Mouse (Mus musculus): ENCODE measurements around the gene Fstl1.

Fstl1 gene

GRCm38 (mm10) chr16:37863876-37864275, 87.2 kb downstream of the Fstl1 start:
- in situ Hi-C loops (cut with MboI; ENCODE audit: unreplicated experiment in 2 of 2) = loop anchor here in 1 of 2 experiments (25.0 kb wide), 1 partner anchor 648 kb away; the partner anchor contains the start of gene Timmdc1

- in situ Hi-C loops (cut with MboI; ENCODE audit: unreplicated experiment in 2 of 2) = loop anchor here in 1 of 2 experiments (25.0 kb wide), 1 partner anchor 646 kb away; the partner anchor contains the start of gene Timmdc1
Observed at GRCm38 (mm10) chr16:37865841-37866240, 89.2 kb downstream of the Fstl1 start.

GRCm38 (mm10) chr16:37867791-37868505, 91.3 kb downstream of the Fstl1 start, which contains the start of gene Lrrc58:
Lrrc58 (plus strand) TSS chr16:37868389.
- in situ Hi-C loops (cut with MboI; ENCODE audit: unreplicated experiment in 2 of 2) = loop anchor here in 1 of 2 experiments (25.0 kb wide), 1 partner anchor 644 kb away; the partner anchor contains the start of gene Timmdc1

- in situ Hi-C loops (cut with MboI; ENCODE audit: unreplicated experiment in 2 of 2) = loop anchor here in 1 of 2 experiments (25.0 kb wide), 1 partner anchor 644 kb away; the partner anchor contains the start of gene Timmdc1
Observed at GRCm38 (mm10) chr16:37868506-37869469, 92.1 kb downstream of the Fstl1 start.

GRCm38 (mm10) chr16:37869470-37870231, 93.0 kb downstream of the Fstl1 start:
- in situ Hi-C loops (cut with MboI; ENCODE audit: unreplicated experiment in 2 of 2) = loop anchor here in 1 of 2 experiments (25.0 kb wide), 1 partner anchor 643 kb away; the partner anchor contains the start of gene Timmdc1

- in situ Hi-C loops (cut with MboI; ENCODE audit: unreplicated experiment in 2 of 2) = loop anchor here in 1 of 2 experiments (25.0 kb wide), 1 partner anchor 641 kb away; the partner anchor contains the start of gene Timmdc1
Observed at GRCm38 (mm10) chr16:37871112-37871715, 94.5 kb downstream of the Fstl1 start.

GRCm38 (mm10) chr16:37874501-37875235, 98.0 kb downstream of the Fstl1 start:
- in situ Hi-C loops (cut with MboI; ENCODE audit: unreplicated experiment in 2 of 2) = loop anchor here in 1 of 2 experiments (25.0 kb wide), 1 partner anchor 638 kb away; the partner anchor contains the start of gene Timmdc1

GRCm38 (mm10) chr16:37877406-37877805, 100.7 kb downstream of the Fstl1 start:
- in situ Hi-C loops (cut with MboI; ENCODE audit: unreplicated experiment in 2 of 2) = no loop called here

GRCm38 (mm10) chr16:37878951-37879505, 102.4 kb downstream of the Fstl1 start:
- in situ Hi-C loops (cut with MboI; ENCODE audit: unreplicated experiment in 2 of 2) = no loop called here

- in situ Hi-C loops (cut with MboI; ENCODE audit: unreplicated experiment in 2 of 2) = no loop called here
Observed at GRCm38 (mm10) chr16:37879750-37880419, 103.2 kb downstream of the Fstl1 start.

- in situ Hi-C loops (cut with MboI; ENCODE audit: unreplicated experiment in 2 of 2) = no loop called here
Observed at GRCm38 (mm10) chr16:37881168-37881567, 104.5 kb downstream of the Fstl1 start.
